Mouse (Mus musculus) limb, embryonic 10.5 days (tissue): ENCODE measurements around the gene Gm29776. TPM values are rescaled to one million over a fixed set of nuclear protein-coding genes. Genes with fewer than 3 reads are reported as not detected.

ENCODE experiments used
- DNase-seq: peaks from one replicate; pipeline ENCODE4 v3.0.0-alpha.2; 2017; ENCODE audit warnings: low spot score
- H3K27ac ChIP-seq: fragments of 300-500 bp; sonication (generic); 2 replicates; pipeline ENCODE4 v1.5.1; 2016; ENCODE audit warnings: mild to moderate bottlenecking
- H3K27me3 ChIP-seq: fragments of 300-500 bp; sonication (generic); 2 replicates; pipeline ENCODE4 v1.6.1; 2016; ENCODE audit warnings: low read depth, mild to moderate bottlenecking; ENCODE audit not compliant: poor library complexity, severe bottlenecking
- H3K36me3 ChIP-seq: fragments of 300-500 bp; sonication (generic); 2 replicates; pipeline ENCODE4 v1.6.1; 2016; ENCODE audit warnings: mild to moderate bottlenecking, moderate library complexity
- H3K4me1 ChIP-seq: fragments of 300-500 bp; sonication (generic); 2 replicates; pipeline ENCODE4 v1.6.1; 2016
- H3K4me3 ChIP-seq: fragments of 300-500 bp; sonication (generic); 2 replicates; pipeline ENCODE4 v1.5.1; 2016; ENCODE audit warnings: mild to moderate bottlenecking, moderate library complexity
- H3K9me3 ChIP-seq: fragments of 300-500 bp; sonication (generic); replicated peaks from 2 replicates; pipeline ENCODE4 v1.6.1; 2016; ENCODE audit warnings: mild to moderate bottlenecking
- WGBS: fragments of 180-500 bp; shearing (Covaris S2); methylation state at CpG from one replicate; pipeline ENCODE4 v1.1.7; 2016; 5-methylcytosine and 5-hydroxymethylcytosine counted together
- polyA plus RNA-seq: library from polyadenylated mRNA; unstranded; fragments of >200 nt; fragmentation: Nextera tagmentation; extraction: Ambion mirVana; gene quantifications from 2 replicates; pipeline ENCODE4 v1.2.1, GENCODE M21; 2016

The Gm29776 gene
- polyA plus RNA-seq, 1 experiment from 2014 or later: 0.10 TPM

DNA sequence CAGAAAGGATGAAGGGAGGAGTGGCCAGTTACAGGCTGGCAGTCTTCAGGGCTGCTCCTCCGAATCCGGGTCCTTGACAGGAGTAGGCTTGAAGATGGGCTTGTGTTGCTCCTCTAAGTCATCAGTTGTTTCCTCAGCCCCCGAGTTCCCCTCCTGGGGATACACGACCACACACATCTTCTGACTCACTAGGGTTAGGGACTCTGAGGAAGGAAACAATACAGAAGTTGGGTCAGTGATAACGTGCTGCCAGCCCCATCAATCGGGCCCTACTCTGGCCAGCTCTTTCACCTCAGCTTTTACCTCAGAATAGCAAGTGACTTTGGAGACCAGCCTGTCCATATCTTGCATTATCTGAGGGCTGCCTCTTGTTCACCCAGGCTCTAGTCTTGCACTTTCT is 25.4 kb upstream of the Gm29776 start:
- WGBS: 90% methylated on average over 6 of the region's 6 CpGs
- DNase-seq: no peak
- H3K36me3 ChIP-seq: no peaks in the 10 kb centered on the region
- no peaks in the 10 kb centered on the region for H3K4me1 ChIP-seq
- no peak overlapping the region for H3K4me3 ChIP-seq
- no peaks in the 10 kb centered on the region for H3K9me3 ChIP-seq
- H3K27me3 ChIP-seq: no peaks in the 10 kb centered on the region
- H3K27ac ChIP-seq: no peak overlapping the region

DNA sequence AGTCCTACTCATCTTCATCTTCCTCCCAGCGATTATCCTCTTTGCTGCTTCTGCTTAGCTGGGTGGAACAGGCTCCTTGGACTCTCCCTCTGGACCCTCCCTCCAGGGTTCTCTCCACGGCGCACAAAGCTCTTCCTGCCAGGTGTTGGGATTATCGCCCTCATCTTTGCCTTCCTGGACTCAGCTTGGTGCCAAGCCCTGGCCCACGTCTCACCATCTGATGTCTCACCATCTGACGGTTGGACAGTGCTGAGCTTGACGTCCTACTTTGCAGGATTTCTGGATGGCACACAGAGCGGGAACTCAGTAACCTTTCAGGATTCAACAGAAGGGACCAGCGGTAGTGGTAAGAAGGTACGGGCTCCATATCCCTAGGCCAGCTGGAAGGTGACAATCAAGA is 23.1 kb upstream of the Gm29776 start:
- no peaks in the 10 kb centered on the region for H3K4me1 ChIP-seq
- H3K27ac ChIP-seq: no peak overlapping the region
- H3K27me3 ChIP-seq: no peaks in the 10 kb centered on the region
- H3K36me3 ChIP-seq: no peaks in the 10 kb centered on the region
- DNase-seq: no peak
- no peak overlapping the region for H3K4me3 ChIP-seq
- WGBS: 85% methylated on average over 10 of the region's 10 CpGs
- no peaks in the 10 kb centered on the region for H3K9me3 ChIP-seq

DNA sequence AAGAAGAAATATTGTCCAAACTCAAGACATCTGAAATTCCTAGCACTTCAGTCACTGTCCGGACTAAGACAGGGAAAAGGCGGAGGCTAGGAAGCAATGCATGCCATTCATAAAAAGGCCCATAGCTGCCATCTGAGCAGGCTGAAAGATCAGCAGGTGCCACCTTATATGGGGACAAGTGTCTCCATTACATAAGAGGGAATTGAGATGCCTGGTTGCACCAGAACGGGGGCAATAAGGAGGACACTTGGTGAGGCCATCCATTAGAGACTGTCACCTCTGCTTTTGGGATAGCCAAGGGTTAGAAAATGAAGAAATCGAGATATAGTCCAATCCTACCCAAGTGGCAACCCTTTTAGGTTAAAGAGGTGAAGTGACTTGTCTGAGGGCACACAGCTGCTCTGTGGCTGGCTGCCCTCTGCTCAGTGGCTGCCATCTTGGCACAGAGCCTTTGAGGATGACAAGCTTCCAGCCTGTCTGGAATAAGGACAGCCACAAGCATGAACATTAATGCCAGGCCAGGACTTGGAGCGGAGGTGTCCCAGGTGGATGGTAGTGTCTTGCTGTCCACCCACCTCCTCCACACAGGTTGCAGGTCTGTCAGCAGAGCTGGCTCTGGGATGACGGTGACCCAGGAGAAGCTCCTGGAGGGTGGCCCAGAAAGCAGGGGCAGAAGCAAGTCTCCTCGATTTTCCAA is 22.2 kb upstream of the Gm29776 start:
- WGBS: 87% methylated on average over 7 of the region's 7 CpGs
- Histone ChIP-seq H3K27ac (no peak overlapping the region), H3K9me3 (no peaks in the 10 kb centered on the region), H3K36me3 (no peaks in the 10 kb centered on the region), H3K4me3 (no peak overlapping the region), H3K27me3 (no peaks in the 10 kb centered on the region), H3K4me1 (no peaks in the 10 kb centered on the region)
- no peak for DNase-seq

DNA sequence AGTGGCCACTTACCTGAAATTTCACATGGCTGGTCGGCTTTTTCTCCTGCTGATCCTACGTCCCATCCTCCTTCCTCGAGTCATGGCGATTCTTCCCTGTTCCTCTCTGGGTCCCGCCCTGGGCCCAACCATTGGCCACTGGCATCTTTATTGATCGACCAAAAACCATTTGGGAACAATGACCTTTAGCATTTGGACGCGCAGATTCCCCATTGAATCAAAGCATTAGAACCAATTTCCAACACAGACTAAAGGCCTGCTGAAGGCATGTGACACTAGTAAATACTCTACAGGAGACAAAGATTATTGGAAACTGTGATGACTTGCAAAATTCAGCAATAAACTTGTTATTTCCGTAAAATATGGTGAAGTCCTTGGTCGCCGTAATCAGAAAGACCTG is 21.4 kb upstream of the Gm29776 start:
- Histone ChIP-seq H3K9me3 (no peaks in the 10 kb centered on the region), H3K36me3 (no peaks in the 10 kb centered on the region), H3K4me3 (no peak overlapping the region), H3K4me1 (peaks cover under 1% of the 10 kb centered on the region; the same call in 1 of the 2 replicates), H3K27me3 (peaks cover 5% of the 10 kb centered on the region), H3K27ac (no peak overlapping the region)
- DNase-seq: no peak
- WGBS: 90% methylated on average over 11 of the region's 11 CpGs

DNA sequence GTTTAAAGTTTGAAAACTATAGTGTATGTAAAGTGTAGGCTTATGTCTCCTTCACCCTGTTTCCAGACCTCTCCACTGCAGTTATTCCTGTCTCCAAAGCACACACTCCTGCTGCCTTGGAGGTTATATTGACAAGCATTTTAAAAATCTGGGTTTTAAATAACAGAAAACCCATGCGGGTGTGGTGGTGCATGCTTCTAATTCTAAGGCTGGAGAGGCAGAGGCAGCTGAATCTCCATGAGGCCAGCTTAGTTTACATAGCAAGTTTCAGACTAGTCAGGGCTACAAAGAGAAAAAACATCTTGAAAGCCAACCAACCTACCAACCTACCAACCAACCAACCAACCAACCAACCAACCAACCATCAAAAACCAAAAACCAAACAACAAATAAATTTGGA is 16.8 kb upstream of the Gm29776 start:
- Histone ChIP-seq H3K9me3 (no peaks in the 10 kb centered on the region), H3K36me3 (no peaks in the 10 kb centered on the region), H3K4me1 (peaks cover 18% of the 10 kb centered on the region; the same call in 1 of the 2 replicates), H3K27ac (no peak overlapping the region), H3K27me3 (peaks cover 13% of the 10 kb centered on the region), H3K4me3 (no peak overlapping the region)
- WGBS: 86% methylated on average over 1 of the region's 1 CpGs
- DNase-seq: no peak

DNA sequence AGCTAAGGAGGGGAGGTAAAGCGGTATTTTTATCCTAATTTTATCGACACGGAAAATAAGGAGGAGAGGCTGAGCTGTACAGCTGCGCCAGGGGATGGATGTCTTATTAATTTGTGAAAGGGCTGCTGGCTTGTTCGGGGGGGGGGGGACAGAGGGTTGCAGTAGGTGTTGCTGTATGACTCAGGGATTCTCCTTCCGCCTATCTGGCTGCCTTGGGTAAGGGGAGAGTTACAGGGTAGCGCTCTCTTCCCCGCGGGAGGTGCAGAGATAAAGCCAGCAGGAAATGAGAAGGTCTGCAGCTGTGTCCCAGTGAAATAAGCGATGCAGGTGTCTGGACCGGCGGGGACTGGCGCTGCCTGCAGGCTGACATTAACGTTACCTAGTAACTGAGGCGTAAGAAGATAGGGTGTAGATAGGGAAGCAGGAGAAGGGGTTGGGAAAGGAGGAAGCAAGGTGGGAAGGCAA is 16.0 kb upstream of the Gm29776 start:
- Histone ChIP-seq H3K36me3 (no peaks in the 10 kb centered on the region), H3K4me1 (peaks cover 18% of the 10 kb centered on the region; the same call in 1 of the 2 replicates), H3K9me3 (no peaks in the 10 kb centered on the region), H3K27me3 (peaks cover 13% of the 10 kb centered on the region), H3K27ac (no peak overlapping the region), H3K4me3 (peak overlapping the region; percentile 36)
- WGBS: 3% methylated on average over 15 of the region's 15 CpGs
- peak; percentile 42 for DNase-seq

DNA sequence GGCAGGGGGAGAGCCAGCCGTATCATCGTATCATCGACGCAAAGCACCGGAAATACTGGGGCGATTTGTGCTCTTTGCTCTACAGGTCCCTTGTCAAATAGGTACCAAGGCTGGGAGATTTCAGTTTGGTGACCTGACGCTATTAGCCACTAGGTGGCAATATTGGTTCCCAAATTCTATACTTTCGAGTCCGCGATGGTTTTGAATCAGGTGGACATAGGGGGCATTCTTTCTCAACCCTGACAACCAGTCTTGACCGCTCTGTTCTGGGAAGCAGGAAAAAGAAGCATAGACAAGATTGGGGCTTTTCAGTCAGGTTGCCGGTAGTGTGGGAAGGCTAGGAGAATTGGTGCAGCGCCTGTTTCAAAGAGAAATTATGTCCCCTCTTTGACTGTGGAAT is 15.5 kb upstream of the Gm29776 start:
- WGBS: under 1% methylated on average over 13 of the region's 13 CpGs
- peak; percentile 69 for DNase-seq
- peaks cover 13% of the 10 kb centered on the region for H3K27me3 ChIP-seq

DNA sequence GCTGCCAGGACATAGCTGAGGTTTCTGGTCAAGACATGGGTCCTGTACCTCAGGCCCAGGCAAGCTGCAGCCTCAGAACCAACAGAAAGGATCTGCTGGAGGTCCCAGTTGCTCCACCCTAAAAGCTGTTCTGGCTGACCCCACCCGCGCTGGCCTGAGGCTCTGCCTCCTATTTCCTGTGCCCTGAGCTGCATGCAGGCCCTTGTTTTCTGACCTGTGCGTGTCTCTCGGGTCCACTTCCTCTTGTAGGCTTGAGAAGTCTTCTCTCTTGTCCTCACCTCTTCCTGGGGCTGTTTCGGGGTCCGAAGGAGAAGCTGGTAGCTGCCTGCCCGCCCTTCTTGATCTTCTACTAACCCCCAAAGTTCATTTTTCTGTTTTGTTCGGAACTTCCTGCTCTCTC is 14.2 kb upstream of the Gm29776 start:
- DNase-seq: no peak
- 72% methylated on average over 8 of the region's 8 CpGs for WGBS

More for the DNA sequence above, 15.5 kb upstream of the Gm29776 start:
- Histone ChIP-seq H3K4me1 (peaks cover 18% of the 10 kb centered on the region; the same call in 1 of the 2 replicates), H3K36me3 (no peaks in the 10 kb centered on the region), H3K9me3 (no peaks in the 10 kb centered on the region), H3K27ac (no peak overlapping the region), H3K4me3 (peak overlapping the region; percentile 36)

DNA sequence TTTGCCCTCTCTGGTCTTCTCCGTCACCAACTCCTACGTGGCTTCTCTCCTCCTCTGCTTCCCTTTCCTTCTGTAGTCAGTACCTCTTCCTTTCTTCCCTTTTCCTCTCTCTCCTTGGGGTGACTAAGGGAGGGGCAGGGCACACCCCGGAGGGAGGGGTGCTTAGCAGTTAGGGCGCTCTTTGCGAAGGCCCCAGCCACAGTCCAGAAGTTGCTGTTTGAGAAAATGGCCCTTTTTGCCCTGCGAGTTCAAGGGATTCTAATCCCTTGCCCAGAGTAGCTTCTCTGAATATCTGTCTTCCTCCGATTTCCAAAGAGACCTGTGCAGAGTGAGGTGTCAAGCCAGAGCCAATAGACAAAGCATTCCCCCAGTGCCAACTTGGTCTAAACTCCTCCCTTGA is 13.4 kb upstream of the Gm29776 start, which contains the start of gene Cebpe:
Gene Cebpe (minus strand): TSS at position 101 of the 400 bp plus-strand sequence.
- no peak within 1 kb of the TSS for H3K4me3 ChIP-seq
- peak within 1 kb of the TSS; percentile 37; the same call in 1 of the 2 replicates for H3K27ac ChIP-seq
- DNase-seq: no peak
- no peaks in the 10 kb centered on the region for H3K9me3 ChIP-seq
- peaks cover 13% of the 10 kb centered on the region for H3K27me3 ChIP-seq
- whole genome bisulfite sequencing: 89% methylated on average over 7 of the region's 7 CpGs
- H3K4me1 ChIP-seq: peaks cover 21% of the 10 kb centered on the region; the same call in 1 of the 2 replicates
- no peaks in the 10 kb centered on the region for H3K36me3 ChIP-seq

More for the DNA sequence above, 14.2 kb upstream of the Gm29776 start:
- peaks cover 18% of the 10 kb centered on the region; the same call in 1 of the 2 replicates for H3K4me1 ChIP-seq
- no peak overlapping the region for H3K4me3 ChIP-seq
- H3K9me3 ChIP-seq: no peaks in the 10 kb centered on the region
- H3K27me3 ChIP-seq: peaks cover 13% of the 10 kb centered on the region
- H3K27ac ChIP-seq: peak overlapping the region; percentile 37; the same call in 1 of the 2 replicates
- H3K36me3 ChIP-seq: no peaks in the 10 kb centered on the region

DNA sequence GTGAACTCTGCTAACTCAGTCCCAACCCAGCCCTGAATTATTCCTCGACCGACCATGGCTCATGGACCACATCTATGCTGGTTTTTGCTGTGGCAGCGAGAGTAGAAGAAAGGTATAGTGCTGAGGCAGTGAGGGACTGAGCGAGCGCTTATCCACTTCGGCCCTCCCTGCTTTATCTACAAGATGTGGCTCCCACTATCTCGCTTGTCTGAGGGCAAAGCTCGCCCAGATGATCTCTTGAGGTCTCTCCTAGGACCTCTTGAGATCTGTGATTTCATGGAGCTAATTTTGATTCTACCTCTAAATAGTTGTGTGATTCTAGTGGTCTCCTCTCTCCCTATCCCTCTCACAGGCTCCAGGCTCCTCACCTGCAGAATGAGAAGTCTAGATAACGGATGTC is 10.4 kb upstream of the Gm29776 start:
- WGBS: 83% methylated on average over 9 of the region's 9 CpGs

DNA sequence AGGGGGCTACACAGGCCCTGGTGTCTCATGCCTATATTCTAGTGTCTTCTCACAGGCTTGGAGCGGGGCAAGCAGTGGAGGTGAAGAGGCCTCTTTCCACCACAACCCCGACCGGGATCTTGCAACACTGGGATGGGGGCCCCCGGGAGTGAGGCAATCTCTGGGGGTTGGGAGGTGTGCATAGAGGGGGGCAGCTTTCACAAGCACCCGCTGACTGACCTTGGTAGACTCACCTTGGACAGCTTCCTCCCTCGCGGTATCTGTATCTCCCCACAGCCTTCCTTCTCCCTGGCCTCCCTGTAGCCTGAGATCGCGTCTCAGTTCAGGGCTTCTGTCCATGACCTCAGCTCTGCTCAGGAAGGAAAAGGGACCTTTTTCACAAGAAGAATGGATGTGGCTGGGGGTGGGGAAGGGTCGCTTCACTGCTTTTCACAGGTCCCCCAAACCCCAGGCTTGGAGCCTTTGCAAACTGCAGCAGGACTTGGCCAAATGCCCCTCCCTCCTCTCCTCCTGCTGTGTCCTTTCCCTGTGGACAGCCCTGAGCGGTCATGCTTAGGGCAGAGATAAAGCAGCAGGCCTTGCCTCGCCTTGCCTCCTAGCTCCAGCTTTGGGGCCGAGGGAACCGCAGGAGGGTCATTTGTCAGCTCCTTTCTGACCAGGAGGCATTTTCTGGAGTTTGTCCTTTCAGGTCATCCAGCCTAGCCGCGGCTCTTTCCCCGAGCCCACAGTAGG is 8.1 kb upstream of the Gm29776 start:
- Histone ChIP-seq H3K27me3 (peaks cover 10% of the 10 kb centered on the region; the same call in 1 of the 2 replicates), H3K4me1 (peaks cover 10% of the 10 kb centered on the region), H3K27ac (0 out of 2 replicates have a peak overlapping the region, but pooled peaks have one; percentile 43), H3K9me3 (no peaks in the 10 kb centered on the region), H3K4me3 (no peak overlapping the region), H3K36me3 (no peaks in the 10 kb centered on the region)
- WGBS: 62% methylated on average over 17 of the region's 17 CpGs
- DNase-seq: no peak

More for the DNA sequence above, 10.4 kb upstream of the Gm29776 start:
- no peak overlapping the region for H3K4me3 ChIP-seq
- peaks cover 19% of the 10 kb centered on the region for H3K4me1 ChIP-seq
- no peak for DNase-seq
- H3K27ac ChIP-seq: no peak overlapping the region
- no peaks in the 10 kb centered on the region for H3K27me3 ChIP-seq
- no peaks in the 10 kb centered on the region for H3K9me3 ChIP-seq
- no peaks in the 10 kb centered on the region for H3K36me3 ChIP-seq

DNA sequence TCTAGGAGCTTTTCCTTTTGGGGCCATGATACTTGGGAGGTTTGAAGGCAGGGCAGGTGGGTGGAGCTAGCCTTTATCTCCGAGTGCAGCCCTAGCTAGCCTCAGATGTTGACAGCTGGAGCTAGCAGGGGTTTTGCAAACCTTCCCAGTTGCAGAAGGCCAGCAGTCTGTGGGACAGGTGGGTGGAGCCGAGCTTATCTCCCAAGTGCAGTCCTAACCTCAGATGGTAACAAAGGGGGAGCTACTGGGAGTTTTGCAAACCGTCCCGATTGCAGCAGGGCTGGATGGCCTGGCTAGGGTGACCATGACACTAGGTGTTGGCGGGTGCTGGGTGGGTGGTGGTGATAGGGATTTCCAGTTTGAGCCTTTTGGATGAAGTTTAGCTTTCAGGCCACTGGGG is 7.2 kb upstream of the Gm29776 start:
- Histone ChIP-seq H3K9me3 (no peaks in the 10 kb centered on the region), H3K27ac (no peak overlapping the region), H3K36me3 (no peaks in the 10 kb centered on the region), H3K4me1 (peaks cover 10% of the 10 kb centered on the region), H3K27me3 (peaks cover 10% of the 10 kb centered on the region; the same call in 1 of the 2 replicates), H3K4me3 (no peak overlapping the region)
- DNase-seq: no peak
- WGBS: 47% methylated on average over 5 of the region's 5 CpGs

DNA sequence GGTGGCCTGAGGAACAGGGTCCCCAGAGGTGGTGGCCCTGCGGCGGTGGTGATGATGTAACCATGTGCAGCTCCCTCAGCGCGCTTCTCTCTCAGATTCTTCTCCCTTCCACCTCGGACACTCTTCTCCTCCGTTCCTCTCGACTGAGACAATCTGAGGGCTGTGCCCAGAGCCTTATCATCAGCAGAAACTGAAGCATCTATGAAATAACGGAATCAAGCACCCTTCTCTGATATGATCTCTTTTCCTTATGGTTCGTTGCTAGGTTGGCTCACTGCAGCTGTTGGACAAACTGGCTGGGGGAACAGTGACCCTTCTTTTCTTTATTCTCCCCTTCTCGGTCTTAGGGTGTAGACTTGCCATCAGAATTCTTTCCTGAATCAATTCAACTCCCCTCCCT is 4.6 kb upstream of the Gm29776 start:
- Histone ChIP-seq H3K4me1 (peaks cover 10% of the 10 kb centered on the region), H3K27me3 (peaks cover 10% of the 10 kb centered on the region; the same call in 1 of the 2 replicates), H3K27ac (no peak overlapping the region), H3K9me3 (no peaks in the 10 kb centered on the region), H3K4me3 (no peak overlapping the region), H3K36me3 (no peaks in the 10 kb centered on the region)
- no peak for DNase-seq
- 63% methylated on average over 10 of the region's 10 CpGs for WGBS
